Mouse (Mus musculus): ENCODE measurements around the gene Klrc2. TPM values are rescaled to one million over a fixed set of nuclear protein-coding genes. Genes with fewer than 3 reads are reported as not detected.

Klrc2 gene
- polyA plus RNA-seq (2012; rRNA removed; ENCODE audit: low replicate concordance) = 0.23 and 0.46 TPM in 2 replicates

GRCm38 (mm10) chr6:129660589-129660988 lies at the start of gene Klrc2:
TSS of gene Klrc2 (minus strand) at chr6:129660689.

GRCm38 (mm10) chr6:129678873-129679272 lies 18.4 kb upstream of the Klrc2 start, which contains the start of gene Klrc1:
TSS of gene Klrc1 (minus strand) at chr6:129678973.

DNA sequence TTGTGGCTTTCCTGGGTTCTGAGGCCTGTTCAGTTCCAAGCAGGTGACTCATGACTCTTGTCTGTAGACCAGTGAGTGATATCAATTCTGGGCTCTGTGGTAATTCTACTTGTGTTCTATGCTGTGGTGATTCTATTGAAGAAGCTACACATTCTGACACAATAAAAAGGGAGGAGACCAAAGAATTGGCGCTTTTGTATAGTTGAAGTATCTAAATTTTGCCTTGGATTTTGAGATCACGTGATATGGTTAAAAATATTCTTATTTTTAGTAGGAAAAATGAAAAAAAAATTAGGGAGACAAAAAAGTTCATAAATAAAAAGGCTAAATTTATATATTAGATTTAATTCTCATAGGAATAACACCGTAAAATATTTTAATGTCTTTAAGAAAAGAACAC lies 17.3 kb downstream of the Klrc2 start, which contains the start of gene Klrc3:
Klrc3 (minus strand) TSS at position 101 of the 400 bp plus-strand sequence.

DNA sequence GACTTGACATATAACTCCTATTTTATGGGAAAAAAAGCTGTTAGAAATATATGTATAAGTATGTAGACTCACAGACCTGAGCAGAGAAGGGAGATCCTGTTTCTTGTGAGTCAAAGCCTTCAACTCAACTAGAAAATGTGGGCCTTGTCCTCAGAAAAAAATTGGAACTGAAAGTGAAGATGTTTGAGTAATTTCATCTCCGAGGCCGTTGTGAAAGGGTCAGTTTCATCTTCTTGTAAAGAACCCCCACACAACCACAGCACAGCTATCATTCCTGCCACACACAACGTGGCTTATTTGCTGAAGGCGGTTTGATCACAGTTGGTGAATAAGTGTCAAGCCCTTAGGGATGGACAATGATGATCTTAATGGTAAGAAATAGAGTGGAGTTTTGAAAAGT lies 36.8 kb downstream of the Klrc2 start, which contains the start of gene Klrk1:
Klrk1 (minus strand) TSS at position 130 of the 400 bp plus-strand sequence.

Other genes with a start within 250 kb of the Klrc2 start
- 1.9 and 3.4 TPM in 2 replicates for gene Clec1a, start 208.7 kb downstream of the Klrc2 start, polyA plus RNA-seq (2012; rRNA removed; ENCODE audit: low replicate concordance)
- 0.05 and 0.17 TPM in 2 replicates for gene Olr1, start 153.5 kb downstream of the Klrc2 start, polyA plus RNA-seq (2012; rRNA removed; ENCODE audit: low replicate concordance)
- gene Tmem52b, start 148.1 kb downstream of the Klrc2 start, polyA plus RNA-seq (2012; rRNA removed; ENCODE audit: low replicate concordance) = not detected in 2 replicates
- 58.2 and 73.7 TPM in 2 replicates for gene Gabarapl1, start 127.5 kb downstream of the Klrc2 start, polyA plus RNA-seq (2012; rRNA removed; ENCODE audit: low replicate concordance)
- 0.37 and 0.92 TPM in 2 replicates for gene Klre1, start 82.8 kb downstream of the Klrc2 start, polyA plus RNA-seq (2012; rRNA removed; ENCODE audit: low replicate concordance)
- gene Klrd1, start 68.9 kb downstream of the Klrc2 start, polyA plus RNA-seq (2012; rRNA removed; ENCODE audit: low replicate concordance) = 0.81 and 2.4 TPM in 2 replicates
- 0.36 and 1.9 TPM in 2 replicates for gene Klrk1, start 36.8 kb downstream of the Klrc2 start, polyA plus RNA-seq (2012; rRNA removed; ENCODE audit: low replicate concordance)
- 0.30 and 0.95 TPM in 2 replicates for gene Klrc3, start 17.4 kb downstream of the Klrc2 start, polyA plus RNA-seq (2012; rRNA removed; ENCODE audit: low replicate concordance)
- gene Klrc1, start 18.3 kb upstream of the Klrc2 start, polyA plus RNA-seq (2012; rRNA removed; ENCODE audit: low replicate concordance) = 0.70 and 1.2 TPM in 2 replicates
- 0.20 TPM in 1 of 2 replicates, not detected in the other for gene Klri1, start 56.4 kb upstream of the Klrc2 start, polyA plus RNA-seq (2012; rRNA removed; ENCODE audit: low replicate concordance)
- gene Klri2, start 79.8 kb upstream of the Klrc2 start, polyA plus RNA-seq (2012; rRNA removed; ENCODE audit: low replicate concordance) = 0.13 TPM in 1 of 2 replicates, not detected in the other
- not detected in 2 replicates for gene Gm156, start 123.6 kb upstream of the Klrc2 start, polyA plus RNA-seq (2012; rRNA removed; ENCODE audit: low replicate concordance)
- gene Gm17631, start 202.0 kb upstream of the Klrc2 start, polyA plus RNA-seq (2012; rRNA removed; ENCODE audit: low replicate concordance) = not detected in 2 replicates
- gene Klra17, start 216.0 kb upstream of the Klrc2 start, polyA plus RNA-seq (2012; rRNA removed; ENCODE audit: low replicate concordance) = 0.16 TPM in 1 of 2 replicates, not detected in the other

All from mammary gland, adult 2 months (tissue).